Mouse (Mus musculus): ENCODE measurements around the gene Raf1. TPM values are rescaled to one million over a fixed set of nuclear protein-coding genes. Genes with fewer than 3 reads are reported as not detected.

Gene Raf1
- polyA plus RNA-seq, 1 experiment, result 209 TPM

DNA sequence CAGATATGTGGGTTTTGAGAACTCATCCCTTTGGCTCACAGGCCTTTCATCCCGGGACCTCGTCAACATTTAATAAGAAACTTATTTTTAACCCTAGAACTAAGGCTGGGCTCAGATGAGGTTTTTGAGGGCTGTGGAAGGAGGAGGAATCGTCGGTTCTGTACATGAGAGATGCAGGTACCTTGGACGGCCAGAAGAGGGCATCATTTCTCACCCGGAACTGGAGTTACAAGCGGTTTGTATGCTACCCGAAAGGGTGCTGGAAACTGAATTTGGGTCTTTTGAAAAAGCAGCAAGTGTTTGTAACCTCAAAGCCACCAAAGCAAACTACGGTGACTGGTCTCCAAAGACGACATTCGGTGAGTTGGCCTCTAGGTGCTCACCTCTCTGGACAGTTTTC lies 24.9 kb upstream of the Raf1 start:
- Histone ChIP-seq H3K27ac (ENCODE audit: control insufficient read depth, insufficient read depth, low read length) (no peak overlapping the region), H3K4me1 (replicated peaks; ENCODE audit: control insufficient read depth, insufficient read depth, low read length) (peaks cover 5% of the 10 kb centered on the region), H3K27me3 (ENCODE audit: control insufficient read depth, insufficient read depth, low read length) (no peaks in the 10 kb centered on the region), H3K4me3 (ENCODE audit: control insufficient read depth, insufficient read depth, low read length) (no peak overlapping the region), H3K36me3 (ENCODE audit: control insufficient read depth, insufficient read depth, low read length) (no peaks in the 10 kb centered on the region)
- TF ChIP-seq CTCF (IDR thresholded peaks at IDR 0.05; ENCODE audit: borderline replicate concordance, control insufficient read depth, extremely low read depth, insufficient read depth, low read length, poor library complexity) (no peak), POLR2A (IDR thresholded peaks at IDR 0.05; ENCODE audit: control insufficient read depth, extremely low read depth, insufficient read depth, low read length, poor library complexity) (no peak)
- peak; percentile 19 for DNase-seq
- WGBS, result 83% methylated on average over 11 of the region's 11 CpGs

DNA sequence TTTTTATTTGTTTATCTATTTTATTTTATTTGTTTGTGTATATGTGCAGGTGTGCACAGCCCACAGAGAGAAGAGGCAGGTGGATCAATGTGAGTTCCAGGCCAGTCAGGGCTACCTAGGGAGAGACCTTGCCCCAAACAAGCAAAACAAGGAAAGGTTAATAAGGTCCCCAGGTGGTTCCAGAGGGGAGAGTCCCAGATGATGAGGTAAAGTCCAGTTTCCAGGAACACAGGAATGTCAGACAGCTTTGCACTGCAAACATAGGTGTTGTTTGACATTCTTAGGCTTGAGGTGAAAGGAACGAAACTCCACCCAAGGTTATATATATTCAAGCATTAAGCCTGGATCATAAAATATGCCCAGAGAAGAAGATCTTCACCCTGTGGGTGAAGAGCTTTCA lies 24.3 kb upstream of the Raf1 start:
- TF ChIP-seq CTCF (IDR thresholded peaks at IDR 0.05; ENCODE audit: borderline replicate concordance, control insufficient read depth, extremely low read depth, insufficient read depth, low read length, poor library complexity) (no peak), POLR2A (IDR thresholded peaks at IDR 0.05; ENCODE audit: control insufficient read depth, extremely low read depth, insufficient read depth, low read length, poor library complexity) (no peak)

DNA sequence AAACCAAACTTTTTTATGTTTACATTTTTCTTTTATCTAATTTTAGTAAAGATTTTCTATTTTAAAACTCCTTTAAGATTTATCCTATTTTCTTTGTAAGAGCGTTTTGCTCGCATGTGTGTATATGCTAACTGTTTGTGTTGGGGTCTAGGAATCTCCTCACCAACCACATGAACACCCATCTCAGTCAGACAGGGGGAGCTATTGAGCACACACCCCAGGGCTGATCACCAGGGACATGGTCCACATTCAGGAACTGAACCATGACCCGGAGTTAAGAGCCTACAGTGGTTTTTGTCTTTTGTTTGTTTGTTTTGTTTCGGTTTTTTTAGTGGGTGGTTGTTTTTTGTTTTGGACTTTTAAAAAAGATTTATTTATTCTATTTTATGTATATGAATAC lies 22.3 kb upstream of the Raf1 start:
- no peak for TF ChIP-seq POLR2A (IDR thresholded peaks at IDR 0.05; ENCODE audit: control insufficient read depth, extremely low read depth, insufficient read depth, low read length, poor library complexity)
- TF ChIP-seq CTCF (IDR thresholded peaks at IDR 0.05; ENCODE audit: borderline replicate concordance, control insufficient read depth, extremely low read depth, insufficient read depth, low read length, poor library complexity), result no peak
- no peaks in the 10 kb centered on the region for H3K36me3 ChIP-seq (ENCODE audit: control insufficient read depth, insufficient read depth, low read length)
- H3K4me3 ChIP-seq (ENCODE audit: control insufficient read depth, insufficient read depth, low read length), result no peak overlapping the region
- no peak overlapping the region for H3K27ac ChIP-seq (ENCODE audit: control insufficient read depth, insufficient read depth, low read length)
- peak; percentile 19 for DNase-seq
- H3K4me1 ChIP-seq (replicated peaks; ENCODE audit: control insufficient read depth, insufficient read depth, low read length), result peaks cover 14% of the 10 kb centered on the region
- H3K27me3 ChIP-seq (ENCODE audit: control insufficient read depth, insufficient read depth, low read length), result no peaks in the 10 kb centered on the region
- WGBS, result 68% methylated on average over 4 of the region's 4 CpGs

More for the DNA sequence above, 24.3 kb upstream of the Raf1 start:
- no peaks in the 10 kb centered on the region for H3K36me3 ChIP-seq (ENCODE audit: control insufficient read depth, insufficient read depth, low read length)
- no peak overlapping the region for H3K27ac ChIP-seq (ENCODE audit: control insufficient read depth, insufficient read depth, low read length)
- WGBS, result 97% methylated on average over 1 of the region's 1 CpGs
- no peaks in the 10 kb centered on the region for H3K27me3 ChIP-seq (ENCODE audit: control insufficient read depth, insufficient read depth, low read length)
- no peak for DNase-seq
- peaks cover 5% of the 10 kb centered on the region for H3K4me1 ChIP-seq (replicated peaks; ENCODE audit: control insufficient read depth, insufficient read depth, low read length)
- H3K4me3 ChIP-seq (ENCODE audit: control insufficient read depth, insufficient read depth, low read length), result no peak overlapping the region

DNA sequence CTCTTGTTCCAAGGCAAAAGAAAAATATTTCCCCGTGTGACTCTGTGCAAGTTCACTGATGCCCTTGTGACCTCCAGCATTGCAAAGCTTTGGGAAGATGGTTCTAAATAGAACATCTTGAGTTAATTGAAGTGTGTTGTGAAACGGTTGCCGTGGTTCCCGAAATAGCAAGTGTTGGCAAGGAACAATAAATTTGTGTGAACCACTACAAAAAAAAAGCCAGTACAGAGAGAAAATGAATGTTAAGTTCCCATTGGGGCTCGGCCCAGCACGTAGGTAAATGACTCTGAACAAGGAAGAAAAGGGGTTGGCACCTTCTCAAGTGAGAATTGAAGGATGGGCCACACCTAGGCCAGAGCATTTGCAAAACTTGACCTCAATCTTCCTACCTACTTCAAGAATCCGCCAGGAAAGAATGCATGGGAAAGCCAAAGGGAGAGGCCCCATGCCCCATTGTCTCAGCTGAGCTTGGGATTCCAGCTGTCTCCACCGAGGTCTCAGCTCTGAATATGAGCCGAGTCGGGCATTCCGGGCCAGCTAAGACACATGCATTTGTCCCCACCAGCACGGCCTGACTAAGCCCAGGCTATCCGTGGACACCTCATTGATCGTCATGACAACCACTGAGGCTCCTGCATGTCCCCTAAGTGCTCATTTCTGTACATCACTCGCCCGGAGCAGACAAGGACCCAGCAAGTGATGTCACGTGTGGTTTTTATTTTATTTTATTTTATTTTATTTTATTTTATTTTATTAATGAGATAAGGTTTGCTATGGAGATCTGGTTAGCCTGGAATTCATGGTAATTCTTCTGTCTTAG lies 21.5 kb upstream of the Raf1 start:
- Histone ChIP-seq H3K4me1 (replicated peaks; ENCODE audit: control insufficient read depth, insufficient read depth, low read length) (peaks cover 19% of the 10 kb centered on the region), H3K4me3 (ENCODE audit: control insufficient read depth, insufficient read depth, low read length) (no peak overlapping the region), H3K36me3 (ENCODE audit: control insufficient read depth, insufficient read depth, low read length) (no peaks in the 10 kb centered on the region), H3K27me3 (ENCODE audit: control insufficient read depth, insufficient read depth, low read length) (no peaks in the 10 kb centered on the region), H3K27ac (ENCODE audit: control insufficient read depth, insufficient read depth, low read length) (no peak overlapping the region)
- 64% methylated on average over 17 of the region's 17 CpGs for WGBS
- TF ChIP-seq POLR2A (IDR thresholded peaks at IDR 0.05; ENCODE audit: control insufficient read depth, extremely low read depth, insufficient read depth, low read length, poor library complexity), result no peak
- TF ChIP-seq CTCF (IDR thresholded peaks at IDR 0.05; ENCODE audit: borderline replicate concordance, control insufficient read depth, extremely low read depth, insufficient read depth, low read length, poor library complexity), result no peak
- no peak for DNase-seq

DNA sequence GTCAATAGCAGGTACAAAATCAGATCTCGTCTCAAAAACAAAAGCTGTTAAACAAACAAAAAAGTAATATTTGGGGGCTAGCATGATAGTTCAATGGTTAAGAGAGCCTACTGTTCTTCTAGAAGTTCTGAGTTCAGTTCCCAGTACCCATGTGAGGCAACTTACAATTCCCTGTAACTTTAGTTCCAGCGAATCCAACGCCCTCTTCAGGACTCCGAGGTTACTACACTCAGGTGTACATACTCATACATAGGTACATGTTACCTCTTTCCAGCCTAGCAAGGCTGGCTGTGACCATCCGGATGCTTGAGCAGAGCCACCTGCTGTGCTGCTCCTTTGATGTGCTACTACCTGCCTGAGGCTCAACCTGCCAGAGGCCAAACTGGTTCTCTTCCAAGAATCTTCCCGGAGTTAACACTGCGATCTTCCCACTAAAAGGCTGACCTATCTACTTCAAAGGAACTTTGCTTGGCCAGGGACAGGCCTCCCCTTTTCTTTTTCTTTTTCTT lies 20.3 kb upstream of the Raf1 start:
- TF ChIP-seq POLR2A (IDR thresholded peaks at IDR 0.05; ENCODE audit: control insufficient read depth, extremely low read depth, insufficient read depth, low read length, poor library complexity) (no peak), CTCF (IDR thresholded peaks at IDR 0.05; ENCODE audit: borderline replicate concordance, control insufficient read depth, extremely low read depth, insufficient read depth, low read length, poor library complexity) (no peak)
- Histone ChIP-seq H3K27ac (ENCODE audit: control insufficient read depth, insufficient read depth, low read length) (no peak overlapping the region), H3K36me3 (ENCODE audit: control insufficient read depth, insufficient read depth, low read length) (no peaks in the 10 kb centered on the region), H3K27me3 (ENCODE audit: control insufficient read depth, insufficient read depth, low read length) (no peaks in the 10 kb centered on the region), H3K4me1 (replicated peaks; ENCODE audit: control insufficient read depth, insufficient read depth, low read length) (peaks cover 19% of the 10 kb centered on the region), H3K4me3 (ENCODE audit: control insufficient read depth, insufficient read depth, low read length) (no peak overlapping the region)
- DNase-seq, result no peak
- WGBS, result 94% methylated on average over 7 of the region's 7 CpGs

DNA sequence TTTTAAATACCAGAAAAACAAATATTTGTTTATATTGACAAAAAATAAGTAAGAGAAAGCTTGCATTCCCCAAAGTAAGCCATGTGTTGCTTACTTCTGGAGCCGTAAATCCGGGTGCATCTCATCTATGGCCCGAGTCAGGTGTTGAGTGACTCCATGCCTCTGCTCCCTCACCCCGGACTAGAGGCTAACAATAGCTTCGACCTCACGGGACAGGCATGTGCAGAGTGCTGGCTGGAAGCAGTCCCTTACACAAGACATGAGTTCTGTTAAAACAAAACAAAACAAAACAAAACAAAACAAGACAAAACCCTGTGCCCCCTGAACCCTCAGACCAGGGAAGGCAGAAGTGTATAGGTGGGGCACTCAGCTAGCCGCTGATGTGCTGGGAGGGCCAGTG lies 18.7 kb upstream of the Raf1 start:
- no peak overlapping the region for H3K4me3 ChIP-seq (ENCODE audit: control insufficient read depth, insufficient read depth, low read length)
- H3K27me3 ChIP-seq (ENCODE audit: control insufficient read depth, insufficient read depth, low read length), result no peaks in the 10 kb centered on the region

More for the DNA sequence above, 18.7 kb upstream of the Raf1 start:
- TF ChIP-seq POLR2A (IDR thresholded peaks at IDR 0.05; ENCODE audit: control insufficient read depth, extremely low read depth, insufficient read depth, low read length, poor library complexity) (no peak), CTCF (IDR thresholded peaks at IDR 0.05; ENCODE audit: borderline replicate concordance, control insufficient read depth, extremely low read depth, insufficient read depth, low read length, poor library complexity) (no peak)
- H3K27ac ChIP-seq (ENCODE audit: control insufficient read depth, insufficient read depth, low read length), result no peak overlapping the region
- peaks cover 19% of the 10 kb centered on the region for H3K4me1 ChIP-seq (replicated peaks; ENCODE audit: control insufficient read depth, insufficient read depth, low read length)
- H3K36me3 ChIP-seq (ENCODE audit: control insufficient read depth, insufficient read depth, low read length), result no peaks in the 10 kb centered on the region
- 95% methylated on average over 7 of the region's 7 CpGs for WGBS
- no peak for DNase-seq

Data from thymus, adult 2 months (tissue).